Mouse (Mus musculus) 3134 (cell line): ENCODE data around the gene Dhrs4.

Experiments
- DNase-seq: peaks from one replicate; pipeline ENCODE4 v3.0.0-alpha.2; 2011; ENCODE audit warnings: low spot score; ENCODE audit not compliant: insufficient read length; ENCODE audit errors: extremely low read depth

Dhrs4 gene

GRCm38 (mm10) chr14:55484430-55485085 lies 6.0 kb downstream of the Dhrs4 start:
- no peak for DNase-seq

GRCm38 (mm10) chr14:55486836-55487235 lies 8.3 kb downstream of the Dhrs4 start:
- no peak for DNase-seq

DNA sequence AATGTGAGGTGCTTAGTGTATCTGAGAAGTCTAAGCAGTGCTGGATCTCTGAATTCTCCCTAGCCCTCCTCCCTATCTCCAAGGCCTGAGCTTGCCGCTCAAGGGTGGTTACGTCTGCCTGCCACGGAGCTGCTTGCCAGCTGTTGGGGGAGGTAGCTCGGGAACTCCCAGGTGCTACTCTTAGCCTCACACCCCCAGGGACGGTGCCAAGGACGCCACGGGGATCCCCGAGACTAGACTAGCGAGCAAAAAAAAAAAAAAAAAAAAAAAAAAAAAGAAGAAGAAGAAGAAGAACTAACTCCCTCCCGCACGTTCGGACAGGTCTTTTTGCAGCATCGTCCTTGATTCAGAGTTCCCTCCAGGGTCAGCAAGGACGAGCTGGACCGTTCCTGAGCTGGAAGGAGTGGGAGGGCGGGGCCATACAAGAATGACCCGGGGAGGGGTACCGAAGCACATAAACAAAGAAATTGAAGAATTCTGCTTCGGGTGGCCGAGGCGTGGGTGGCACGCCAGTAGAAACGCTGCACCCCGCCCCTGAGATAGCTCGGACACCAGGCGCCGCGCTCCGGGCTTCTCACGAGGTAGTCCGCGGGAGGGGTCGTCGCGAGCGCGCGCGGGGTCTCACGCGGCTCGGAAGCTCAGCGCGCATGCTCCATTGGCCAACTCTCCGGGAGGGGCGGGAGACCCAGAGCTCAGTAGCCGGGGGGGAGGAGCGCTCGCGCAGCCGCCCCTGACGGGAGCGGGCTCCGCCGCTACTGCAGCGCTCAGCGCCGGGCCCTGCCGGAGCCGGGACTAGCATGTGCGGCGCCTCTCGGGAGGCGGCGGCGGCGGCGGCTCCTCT lies 12.0 kb downstream of the Dhrs4 start, which contains the start of gene Carmil3:
TSS of gene Carmil3 (plus strand) at position 291 of the 841 bp plus-strand sequence.
- DNase-seq, result no peak

- no peak for DNase-seq
Observed at GRCm38 (mm10) chr14:55491291-55491833, 12.8 kb downstream of the Dhrs4 start.

DNA sequence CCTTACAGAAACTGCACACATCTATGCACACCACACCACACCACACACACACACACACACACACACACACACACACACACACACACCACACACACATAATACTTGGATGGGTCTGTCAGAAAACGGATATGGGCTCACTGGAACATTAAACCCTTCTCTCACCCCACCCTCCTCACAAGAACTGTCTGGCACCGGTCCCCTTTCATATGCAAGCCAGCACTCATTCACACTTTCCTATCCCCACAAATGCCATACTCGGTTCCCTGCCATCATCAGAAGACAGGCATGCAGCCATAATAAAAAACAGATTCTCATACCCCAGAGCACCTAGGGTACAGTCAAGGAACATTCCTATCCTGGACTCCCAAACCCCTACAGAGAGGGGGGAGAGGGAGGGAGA lies 13.5 kb downstream of the Dhrs4 start:
- no peak for DNase-seq

DNA sequence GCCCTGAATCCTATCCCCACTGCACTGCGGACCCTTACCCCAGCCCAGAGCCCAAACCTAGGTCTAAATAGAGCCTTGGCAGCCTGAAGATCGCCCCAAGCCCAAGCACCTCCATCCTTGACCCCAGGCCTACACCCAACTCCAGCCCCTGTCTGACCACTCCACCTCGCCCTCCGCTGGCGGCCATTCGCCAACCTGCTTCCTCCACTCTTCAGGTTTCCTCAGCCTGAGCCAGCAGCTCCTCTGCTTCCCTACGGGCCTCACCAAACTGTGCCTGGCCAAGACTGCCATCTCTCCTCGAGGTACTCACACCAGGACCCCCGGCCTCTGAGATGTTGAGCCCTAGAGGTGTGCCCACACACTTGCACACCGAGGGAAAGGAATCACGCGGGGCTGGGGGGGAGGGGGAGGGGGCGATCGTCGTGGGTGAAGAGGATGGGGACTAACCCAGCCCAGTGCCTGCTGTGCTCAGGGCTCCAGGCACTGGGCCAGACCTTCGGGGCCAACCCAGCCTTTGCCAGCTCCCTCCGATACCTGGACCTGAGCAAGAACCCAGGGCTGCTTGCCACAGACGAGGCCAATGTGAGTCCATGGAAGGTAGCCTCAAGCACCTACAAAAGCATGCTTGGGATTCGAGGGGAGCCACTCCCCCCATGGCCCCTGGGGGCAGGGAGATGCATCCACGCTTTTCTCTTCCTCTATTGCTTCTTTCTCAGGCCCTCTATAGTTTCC lies 17.1 kb downstream of the Dhrs4 start:
- DNase-seq, result no peak

DNA sequence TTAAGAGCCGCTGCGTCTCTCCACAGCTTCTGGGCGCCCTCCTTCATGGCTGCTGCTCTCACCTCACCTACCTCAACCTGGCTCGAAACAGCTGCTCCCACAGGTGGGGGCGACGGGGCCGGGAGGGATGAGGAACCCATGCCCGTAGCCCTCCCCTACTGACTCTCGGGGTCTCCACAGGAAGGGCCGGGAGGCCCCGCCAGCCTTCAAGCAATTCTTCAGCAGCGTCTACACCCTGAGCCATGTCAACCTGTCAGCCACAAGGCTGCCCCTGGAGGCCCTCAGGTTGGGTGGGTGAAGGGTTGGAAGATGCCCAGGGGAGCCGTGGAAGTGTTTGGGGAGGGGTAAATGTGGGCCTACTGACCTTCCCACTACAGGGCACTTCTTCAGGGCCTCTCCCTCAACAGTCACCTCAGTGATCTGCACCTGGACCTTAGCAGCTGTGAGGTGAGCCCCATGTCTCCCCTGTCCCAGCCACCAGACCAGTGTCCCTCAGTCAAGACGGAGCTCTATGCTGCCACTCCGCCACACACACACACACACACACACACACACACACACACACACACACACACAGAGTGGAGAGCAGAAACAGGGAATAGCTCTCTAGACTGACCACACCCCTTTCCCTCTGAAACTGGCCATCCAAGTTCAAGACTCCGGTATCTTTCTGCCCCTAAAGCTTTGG lies 18.3 kb downstream of the Dhrs4 start:
- no peak for DNase-seq

- peak; percentile 52 for DNase-seq
Observed at GRCm38 (mm10) chr14:55497449-55497821, 18.9 kb downstream of the Dhrs4 start.

- DNase-seq, result no peak
Observed at GRCm38 (mm10) chr14:55505612-55506011, 27.1 kb downstream of the Dhrs4 start.

GRCm38 (mm10) chr14:55507801-55508200 lies 29.2 kb downstream of the Dhrs4 start:
- DNase-seq, result no peak

DNA sequence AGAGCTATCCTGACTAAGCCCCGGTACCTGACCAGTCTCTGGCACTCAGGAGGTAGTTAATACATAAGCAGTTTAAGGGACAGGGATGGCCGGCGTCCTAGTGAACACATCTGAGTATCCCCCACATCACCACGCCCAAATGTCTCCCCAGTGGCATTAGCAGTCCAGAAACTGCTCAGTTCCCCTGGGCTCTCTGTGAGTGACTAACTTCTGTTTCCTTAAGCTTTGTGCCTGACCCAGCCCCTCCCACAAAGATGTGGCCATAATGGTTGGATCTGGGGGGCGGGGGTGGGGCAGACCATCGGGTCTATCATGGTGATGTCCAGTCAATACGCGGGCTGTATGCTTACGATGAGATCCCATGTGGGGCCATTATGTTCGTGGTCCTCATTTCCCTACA lies 31.0 kb downstream of the Dhrs4 start:
- DNase-seq, result no peak

DNA sequence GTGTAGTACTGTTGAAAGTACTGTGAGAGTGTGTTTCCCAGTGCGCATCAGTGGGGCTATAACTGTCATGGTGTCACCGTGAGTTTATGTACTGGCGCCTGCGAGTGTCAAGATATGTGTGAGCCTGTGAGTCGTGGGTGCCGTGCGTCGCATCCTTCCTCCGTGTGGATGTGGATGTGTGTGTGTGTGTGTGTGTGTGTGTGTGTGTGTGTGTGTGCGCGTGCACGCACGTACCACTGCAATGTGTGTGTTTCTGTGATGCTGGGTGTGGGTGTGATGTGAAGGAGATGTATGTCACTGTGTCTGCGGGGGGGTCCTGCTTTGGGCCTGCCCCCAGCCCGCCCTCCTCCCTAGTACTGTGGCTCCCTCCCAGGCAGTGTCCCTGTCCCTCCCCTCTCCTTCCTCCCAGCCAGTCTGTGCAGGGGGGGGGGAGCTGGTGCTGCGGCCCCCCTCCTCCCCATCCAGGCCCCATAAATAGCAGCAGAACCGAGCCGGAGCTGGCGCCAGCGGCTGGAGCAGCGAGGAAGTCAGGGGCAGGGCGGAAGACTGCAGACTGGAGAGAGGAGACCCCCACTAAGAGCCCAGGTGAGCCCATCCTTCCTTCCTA lies 31.7 kb downstream of the Dhrs4 start, which contains the start of gene Cpne6:
TSS of gene Cpne6 (plus strand) at position 321 of the 607 bp plus-strand sequence.
- DNase-seq, result no peak

GRCm38 (mm10) chr14:55511037-55511436 lies 32.5 kb downstream of the Dhrs4 start:
- DNase-seq, result no peak

DNA sequence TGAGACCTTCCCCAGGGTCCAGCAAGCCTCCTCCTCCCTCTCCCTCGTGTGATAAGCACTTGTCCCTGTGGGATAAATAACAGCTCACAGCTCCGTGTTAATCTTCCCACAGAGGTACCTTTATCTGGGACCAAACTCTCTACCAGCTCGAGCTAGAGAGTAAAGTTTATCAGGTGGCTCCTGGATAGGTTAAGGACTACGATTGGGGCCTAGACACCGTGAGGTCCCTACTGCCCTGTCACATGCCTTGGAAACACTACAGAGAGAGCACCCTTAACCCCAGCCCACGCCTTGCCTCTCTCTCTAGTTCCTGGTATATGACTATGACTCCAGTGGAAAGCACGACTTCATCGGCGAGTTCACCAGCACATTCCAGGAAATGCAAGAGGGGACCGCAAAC lies 35.4 kb downstream of the Dhrs4 start:
- DNase-seq, result no peak

DNA sequence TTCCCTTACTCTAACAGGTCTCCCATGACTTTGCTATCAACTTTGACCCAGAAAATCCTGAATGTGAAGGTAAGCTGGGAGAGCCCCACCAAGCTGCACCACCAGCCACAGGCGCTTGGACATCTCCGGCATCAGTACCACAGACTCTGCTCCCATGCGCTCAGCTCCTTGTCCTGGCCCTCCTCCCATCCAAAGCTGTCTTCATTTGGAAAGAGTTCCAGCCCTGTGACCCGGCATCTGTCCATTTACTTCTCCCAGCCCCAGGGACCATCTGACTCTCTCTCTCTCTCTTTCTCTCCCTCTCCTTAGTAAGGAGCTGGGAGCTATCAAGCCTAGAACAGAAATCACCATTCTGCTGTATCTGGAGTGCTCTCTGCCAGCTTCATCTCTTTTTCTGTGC lies 37.3 kb downstream of the Dhrs4 start:
- no peak for DNase-seq

DNA sequence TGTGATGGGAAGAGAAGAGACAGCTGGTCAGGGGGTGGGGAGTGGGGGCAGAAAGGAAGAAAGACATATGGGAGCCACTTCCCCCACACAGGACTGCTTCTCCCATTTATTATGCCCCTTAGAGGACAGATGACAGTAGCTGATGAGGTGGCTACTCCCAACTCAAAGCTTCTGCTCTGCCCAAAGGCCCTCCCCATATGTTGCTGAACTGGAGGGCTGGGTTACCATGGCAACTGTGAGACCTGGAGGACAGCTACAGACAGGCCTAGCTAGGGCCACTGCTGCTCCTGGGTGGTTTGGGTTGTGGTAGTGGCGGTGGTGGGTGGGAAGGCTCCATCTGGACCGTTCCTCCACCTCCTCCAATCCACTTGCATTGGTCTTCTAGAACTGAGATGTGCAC lies 40.3 kb downstream of the Dhrs4 start:
- no peak for DNase-seq

DNA sequence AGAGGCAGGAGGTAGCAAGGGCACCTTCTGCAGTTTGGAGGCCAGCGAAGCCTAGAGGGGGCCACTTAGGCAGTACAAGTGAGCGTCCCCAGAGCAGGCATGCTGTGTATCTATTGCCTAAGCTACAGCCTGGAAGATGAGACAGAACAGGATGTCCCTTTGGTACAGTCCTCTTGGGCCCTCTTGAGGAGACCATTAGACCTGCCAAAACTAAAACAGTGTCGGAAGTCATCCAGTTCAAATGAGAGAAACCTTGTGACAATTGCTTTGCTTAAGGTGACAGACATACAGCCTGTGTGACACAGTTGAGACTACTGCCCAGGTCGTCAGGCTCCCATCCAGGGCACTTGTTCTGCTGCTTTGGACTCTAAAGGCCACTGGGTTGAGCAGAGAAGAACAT lies 41.0 kb downstream of the Dhrs4 start:
- DNase-seq, result no peak

DNA sequence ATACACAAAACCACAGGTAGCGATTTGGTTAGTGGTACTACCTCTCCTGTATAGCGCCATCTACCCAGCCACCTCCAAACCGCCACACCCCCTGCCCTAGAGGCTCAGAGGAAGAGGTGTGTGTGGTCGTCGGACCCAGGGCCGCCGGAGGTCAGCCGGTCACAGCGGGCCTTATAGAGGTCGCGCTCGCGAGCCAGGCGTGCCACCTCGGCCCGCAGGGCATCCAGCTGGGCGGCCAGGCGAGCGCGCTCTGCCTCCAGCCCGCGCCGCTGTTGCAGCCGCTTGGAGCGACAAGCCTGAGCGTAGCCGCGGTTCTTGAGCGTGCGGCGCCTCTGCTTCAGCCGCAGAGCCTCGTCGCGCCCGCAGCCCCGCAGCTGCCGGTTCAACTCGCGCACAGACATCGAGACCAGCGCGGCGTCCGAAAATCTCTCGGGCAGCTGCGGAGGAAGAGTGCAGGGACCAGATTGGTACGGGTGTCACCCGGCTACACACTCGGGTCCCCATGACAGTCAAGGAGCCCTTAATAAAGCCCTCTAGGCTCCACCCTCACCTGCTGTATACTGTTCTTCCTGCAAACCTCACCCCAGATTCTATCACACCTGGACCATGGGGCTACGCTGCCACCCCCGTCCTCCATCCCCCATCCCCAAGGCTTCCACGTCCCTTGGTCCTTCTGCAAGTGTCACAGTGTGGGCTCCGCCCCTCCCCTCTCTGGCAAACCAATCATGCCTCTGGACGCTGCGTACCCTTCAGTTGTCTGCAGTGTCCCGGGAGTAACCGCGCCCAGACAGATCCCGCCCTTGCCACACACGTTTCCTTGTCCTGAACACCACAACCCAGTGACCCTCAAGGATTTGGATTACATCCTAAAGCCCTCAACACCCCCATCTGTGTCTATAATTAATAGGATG lies 42.1 kb downstream of the Dhrs4 start:
- DNase-seq, result no peak

DNA sequence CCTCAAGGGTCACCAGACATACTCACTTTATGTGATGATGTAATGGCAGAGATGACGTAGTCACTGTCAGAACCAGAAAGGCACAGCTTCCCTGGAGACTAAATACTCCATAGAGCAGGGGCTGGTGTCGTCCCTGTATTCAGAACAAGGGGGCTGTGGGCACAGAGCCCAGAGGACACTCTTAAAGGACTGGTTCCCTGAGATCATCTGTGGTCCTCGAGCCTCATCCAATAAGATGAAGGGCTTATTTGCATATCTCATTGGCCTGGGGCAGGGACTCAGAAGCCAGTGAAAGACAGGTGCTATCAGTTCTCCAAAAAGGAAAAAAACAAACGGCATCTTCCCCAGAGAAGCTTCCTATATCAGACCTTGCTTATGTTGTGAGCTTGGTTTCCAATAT lies 45.5 kb downstream of the Dhrs4 start:
- no peak for DNase-seq
